ENCODE assay signal across 29 mouse cellular contexts in genomic region chr10:27631002-27631401, GRCm38 (mm10). TPM values are rescaled to one million over a fixed set of nuclear protein-coding genes. Genes with fewer than 3 reads are reported as not detected.
DNase-seq lines count a peak whose midpoint lies in the region; ATAC-seq and TF ChIP-seq lines count a peak whose summit lies in the region.
"Had no signal": no experiment of that assay in that cellular context is flagged by ENCODE, and none has a peak within 500 bp of the region (broad histone marks: within the 10 kb centered on the region; RNA-seq: fewer than 3 reads in every experiment).

No protein-coding gene starts in this region.

- ATAC-seq in forebrain, embryonic 14.5 days, result peak; percentile 66; the same call in 1 of the 2 replicates
- no peak for ATAC-seq in forebrain, embryonic 12.5 days (ENCODE audit: low FRiP score)
- ATAC-seq in forebrain, postnatal 0 days, result peak; percentile 43
- ATAC-seq: CD4-positive, CD25-positive, alpha-beta regulatory T cell, adult 4 months; hindbrain, embryonic 16.5 days; intestine, postnatal 0 days had no signal

- DNase-seq in forebrain, embryonic 14.5 days (ENCODE audit: low spot score), result peak; percentile 64
- DNase-seq in left cerebral cortex, postnatal 25 days (ENCODE audit: low spot score in 2 of 2), result peak; percentile 10 to 39
- DNase-seq in left cerebral cortex, adult 18-20 months (ENCODE audit: low spot score in 2 of 2), result no peak
- DNase-seq in forebrain, postnatal 0 days, result peak; percentile 60
- DNase-seq in kidney, postnatal 25 days, result no peak
- no peak for DNase-seq in spleen, postnatal 4 days (ENCODE audit: low spot score in 2 of 2)
- DNase-seq: adrenal gland, postnatal 14 days; cerebellum, adult 11-12 months; gastrocnemius, postnatal 10 days; heart, adult 11 months; kidney, postnatal 4 days; liver; lung, postnatal 4 days; midbrain, embryonic 14.5 days; retina, postnatal 1 day; right cerebral cortex, postnatal 4 days; thymus, adult 2 months; thymus, postnatal 4 days had no signal

- H3K4me1 ChIP-seq in forebrain, embryonic 14.5 days (ENCODE audit: control insufficient read depth, insufficient read depth, low read length), result no peaks in the 10 kb centered on the region
- no peaks in the 10 kb centered on the region for H3K4me1 ChIP-seq in forebrain, embryonic 12.5 days
- H3K4me1 ChIP-seq in forebrain, postnatal 0 days (ENCODE audit: insufficient read depth), result no peaks in the 10 kb centered on the region
- H3K4me1 ChIP-seq: embryonic facial prominence, embryonic 12.5 days; kidney, embryonic 15.5 days; limb, embryonic 10.5 days; liver, embryonic 15.5 days; lung, embryonic 15.5 days had no signal

- H3K4me3 ChIP-seq in forebrain, embryonic 14.5 days (ENCODE audit: low read depth, low read length), result no peak overlapping the region
- H3K4me3 ChIP-seq in forebrain, embryonic 12.5 days (replicated peaks), result no peak overlapping the region
- no peak overlapping the region for H3K4me3 ChIP-seq in forebrain, postnatal 0 days (ENCODE audit: low read depth, low read length)
- H3K4me3 ChIP-seq: embryonic facial prominence, embryonic 12.5 days; kidney, embryonic 15.5 days; limb, embryonic 10.5 days; liver, embryonic 15.5 days; lung, embryonic 15.5 days had no signal

- no peak overlapping the region for H3K9ac ChIP-seq in forebrain, embryonic 14.5 days (ENCODE audit: low read length)
- H3K9ac ChIP-seq in forebrain, embryonic 12.5 days, result no peak overlapping the region
- no peak overlapping the region for H3K9ac ChIP-seq in forebrain, postnatal 0 days
- H3K9ac ChIP-seq: embryonic facial prominence, embryonic 12.5 days; kidney, embryonic 15.5 days; liver, embryonic 15.5 days; lung, embryonic 15.5 days had no signal

- no peaks in the 10 kb centered on the region for H3K36me3 ChIP-seq in forebrain, embryonic 14.5 days (ENCODE audit: control insufficient read depth, insufficient read depth, low read length)
- no peaks in the 10 kb centered on the region for H3K36me3 ChIP-seq in forebrain, embryonic 12.5 days (replicated peaks)
- no peaks in the 10 kb centered on the region for H3K36me3 ChIP-seq in forebrain, postnatal 0 days (ENCODE audit: insufficient read depth)
- H3K36me3 ChIP-seq: embryonic facial prominence, embryonic 12.5 days; kidney, embryonic 15.5 days; limb, embryonic 10.5 days; liver, embryonic 15.5 days; lung, embryonic 15.5 days had no signal

- H3K27ac ChIP-seq in forebrain, embryonic 14.5 days (ENCODE audit: low read depth, low read length), result no peak overlapping the region
- no peak overlapping the region for H3K27ac ChIP-seq in forebrain, embryonic 12.5 days
- no peak overlapping the region for H3K27ac ChIP-seq in forebrain, postnatal 0 days (ENCODE audit: low read depth, low read length)
- H3K27ac ChIP-seq: embryonic facial prominence, embryonic 12.5 days; kidney, embryonic 15.5 days; limb, embryonic 10.5 days; liver, embryonic 15.5 days; lung, embryonic 15.5 days had no signal

- no peak overlapping the region for H3K4me2 ChIP-seq in forebrain, embryonic 14.5 days (ENCODE audit: low read length)
- no peak overlapping the region for H3K4me2 ChIP-seq in forebrain, embryonic 12.5 days
- no peak overlapping the region for H3K4me2 ChIP-seq in forebrain, postnatal 0 days (ENCODE audit: low read depth)
- H3K4me2 ChIP-seq: embryonic facial prominence, embryonic 12.5 days; heart, embryonic 11.5 days; kidney, embryonic 15.5 days; liver, embryonic 15.5 days; lung, embryonic 15.5 days had no signal

- intact Hi-C loops in left cerebral cortex, postnatal 25 days (cut with DNase I), result no loop called here

- H3K27me3 ChIP-seq in forebrain, embryonic 14.5 days (replicated peaks; ENCODE audit: control insufficient read depth, insufficient read depth, low read length), result no peaks in the 10 kb centered on the region
- no peaks in the 10 kb centered on the region for H3K27me3 ChIP-seq in forebrain, embryonic 12.5 days
- H3K27me3 ChIP-seq in forebrain, postnatal 0 days (ENCODE audit: insufficient read depth, low read length), result no peaks in the 10 kb centered on the region
- H3K27me3 ChIP-seq: embryonic facial prominence, embryonic 12.5 days; kidney, embryonic 15.5 days; liver, embryonic 15.5 days; lung, embryonic 15.5 days had no signal

- 52% methylated on average over 4 of the region's 4 CpGs for WGBS in forebrain, embryonic 14.5 days
- 81% methylated on average over 4 of the region's 4 CpGs for WGBS in forebrain, embryonic 12.5 days
- 36% methylated on average over 4 of the region's 4 CpGs for WGBS in forebrain, postnatal 0 days

- TF ChIP-seq CTCF in forebrain, postnatal 0 days (IDR thresholded peaks at IDR 0.05; ENCODE audit: low read depth), result no peak

- H3K9me3 ChIP-seq in forebrain, embryonic 14.5 days (replicated peaks; ENCODE audit: control insufficient read depth, low read length), result no peaks in the 10 kb centered on the region
- H3K9me3 ChIP-seq in forebrain, embryonic 12.5 days, result no peaks in the 10 kb centered on the region
- no peaks in the 10 kb centered on the region for H3K9me3 ChIP-seq in forebrain, postnatal 0 days (ENCODE audit: low read length)
- H3K9me3 ChIP-seq: embryonic facial prominence, embryonic 12.5 days; kidney, embryonic 15.5 days; limb, embryonic 10.5 days; liver, embryonic 15.5 days; lung, embryonic 15.5 days had no signal

RNA-seq across cellular contexts. Expression of gene Lama2, which starts 11.4 kb away (rescaled TPM):
- 4.1 and 6.7 TPM in 2 replicates for polyA plus RNA-seq in forebrain, embryonic 14.5 days (2014; fragmentation: Nextera tagmentation; extraction: Ambion mirVana)
- polyA plus RNA-seq in forebrain, embryonic 12.5 days (2016; fragmentation: Nextera tagmentation; extraction: Ambion mirVana), result 6.9 and 8.3 TPM in 2 replicates
- total RNA-seq in left cerebral cortex, postnatal 25 days (2021), result 1 to 10 TPM; 6.8 to 7.1 TPM
- total RNA-seq in left cerebral cortex, adult 18-20 months (2021), result 1 to 10 TPM; 6.5 to 8.7 TPM
- total RNA-seq in forebrain, postnatal 0 days (2014; rRNA removed), result 7.5 and 11.9 TPM in 2 replicates
- polyA plus RNA-seq in forebrain, postnatal 0 days (2015; fragmentation: Nextera tagmentation; extraction: Ambion mirVana), result 3.4 and 3.7 TPM in 2 replicates
- total RNA-seq: megakaryocyte-erythroid progenitor cell, adult 5-6 weeks had no signal

Comparison
In these comparisons a context has a peak if more than half of its experiments do, and no peak if none do; other contexts are left out.
1. DNase-seq: peak in forebrain, embryonic 14.5 days (single experiment), left cerebral cortex, postnatal 25 days (2 of 2) and forebrain, postnatal 0 days (single experiment); none in left cerebral cortex, adult 18-20 months (0 of 2), kidney, postnatal 25 days (0 of 2) and spleen, postnatal 4 days (0 of 2).